Mouse (Mus musculus): ENCODE measurements around the gene Rpl7l1.
"Not testable (repeated sequence)": the region's sequence is repeated elsewhere in the genome, so short reads cannot be mapped to it uniquely, and the experiment has no call there.

The Rpl7l1 gene

GRCm38 (mm10) chr17:46782341-46783221 is at the start of gene Rpl7l1:
TSS of gene Rpl7l1 (minus strand) at chr17:46782672.
- DNase-seq (ENCODE audit: low spot score in 2 of 2) = peak; percentile 91

DNA sequence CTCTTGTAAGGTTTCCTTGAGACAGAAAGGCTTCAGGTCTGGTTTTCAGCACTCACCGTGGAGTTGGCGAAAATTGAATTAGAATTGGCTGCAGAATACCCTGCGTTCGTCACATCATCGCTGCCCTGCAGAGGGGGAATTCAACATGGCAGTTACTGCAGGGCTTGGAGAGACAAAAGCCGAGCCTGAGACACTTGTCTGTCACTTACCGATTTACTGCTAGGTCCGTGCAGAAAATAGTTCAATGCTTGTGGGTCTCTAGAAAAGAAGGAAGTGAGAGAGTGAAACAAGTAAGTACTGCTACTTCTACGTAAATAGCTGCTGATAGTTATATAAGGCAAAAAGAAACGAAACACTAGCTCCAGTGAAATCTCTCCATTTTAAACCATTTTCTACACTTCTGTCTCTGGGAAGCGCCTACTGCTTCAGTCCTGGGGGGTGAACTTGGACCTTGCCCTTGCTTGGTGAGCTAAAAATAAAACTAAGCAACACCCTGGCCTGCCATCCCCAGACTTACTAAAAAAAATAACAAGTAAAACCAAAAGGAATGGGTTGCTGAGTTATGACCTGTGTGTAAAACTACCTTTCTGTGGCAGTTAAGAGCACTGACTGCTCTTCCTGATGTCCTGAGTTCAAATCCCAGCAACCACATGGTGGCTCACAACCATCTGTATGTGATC is 47.5 kb upstream of the Rpl7l1 start:
- no peak for DNase-seq (ENCODE audit: low spot score in 2 of 2)

DNA sequence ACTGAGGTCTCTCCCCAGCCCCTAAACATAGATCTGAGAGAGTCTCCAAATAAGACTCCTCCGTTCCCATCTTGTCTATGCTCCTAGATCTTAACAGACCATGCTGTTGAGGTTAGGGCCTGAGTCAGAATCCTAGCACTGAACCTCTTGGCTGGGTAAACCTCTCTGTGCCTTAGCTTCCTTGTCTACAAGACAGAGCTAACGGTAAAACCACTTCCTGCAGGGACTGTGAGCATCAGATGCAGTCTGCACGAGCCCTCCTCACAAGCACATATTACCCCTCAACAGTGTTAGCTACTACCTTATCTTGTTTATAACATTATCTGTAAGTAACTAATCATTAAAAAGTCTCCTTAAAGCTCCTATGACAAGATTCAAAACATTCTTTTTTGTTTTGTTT is 46.5 kb upstream of the Rpl7l1 start:
- no peak for DNase-seq (ENCODE audit: low spot score in 2 of 2)

DNA sequence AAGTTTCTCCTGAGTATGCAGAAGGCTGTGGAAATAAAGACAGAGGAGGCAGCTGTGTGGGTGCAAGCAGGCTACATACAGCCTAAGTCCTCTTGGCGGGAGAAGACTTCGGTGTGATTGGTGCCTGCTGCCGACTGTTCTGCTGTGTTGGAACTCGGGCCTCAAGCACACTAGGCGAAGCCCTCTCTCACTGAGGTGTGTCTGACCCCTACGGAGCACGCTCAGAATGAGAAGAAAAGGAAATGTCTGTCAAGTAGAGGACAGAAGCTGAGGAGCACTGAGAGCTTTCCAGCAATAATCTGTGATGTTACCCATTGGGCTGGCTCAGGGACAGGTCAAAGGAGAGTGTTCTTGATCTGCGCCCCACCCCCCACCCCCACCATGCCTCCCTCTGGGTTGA is 40.6 kb upstream of the Rpl7l1 start:
- DNase-seq (ENCODE audit: low spot score in 2 of 2) = no peak

DNA sequence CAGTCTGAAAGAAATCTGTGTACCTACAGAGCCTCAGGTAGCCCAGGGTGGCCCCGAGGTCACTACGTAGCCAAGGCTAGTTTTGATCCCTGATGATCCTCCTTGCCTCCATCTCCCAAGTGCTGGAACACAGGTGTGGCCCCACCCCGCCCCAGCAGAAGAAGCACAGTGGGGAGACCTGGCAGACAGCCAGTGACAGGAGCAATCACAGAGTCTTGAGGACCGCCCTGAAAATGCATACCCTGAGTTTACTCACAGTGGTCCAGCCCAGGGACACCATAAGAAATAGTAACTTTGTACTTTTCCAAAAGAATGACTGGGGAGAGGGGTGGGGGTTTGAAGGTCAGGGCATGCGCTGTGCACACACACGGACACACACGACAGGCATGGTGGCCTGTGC is 38.2 kb upstream of the Rpl7l1 start:
- DNase-seq (ENCODE audit: low spot score in 2 of 2) = no peak

DNA sequence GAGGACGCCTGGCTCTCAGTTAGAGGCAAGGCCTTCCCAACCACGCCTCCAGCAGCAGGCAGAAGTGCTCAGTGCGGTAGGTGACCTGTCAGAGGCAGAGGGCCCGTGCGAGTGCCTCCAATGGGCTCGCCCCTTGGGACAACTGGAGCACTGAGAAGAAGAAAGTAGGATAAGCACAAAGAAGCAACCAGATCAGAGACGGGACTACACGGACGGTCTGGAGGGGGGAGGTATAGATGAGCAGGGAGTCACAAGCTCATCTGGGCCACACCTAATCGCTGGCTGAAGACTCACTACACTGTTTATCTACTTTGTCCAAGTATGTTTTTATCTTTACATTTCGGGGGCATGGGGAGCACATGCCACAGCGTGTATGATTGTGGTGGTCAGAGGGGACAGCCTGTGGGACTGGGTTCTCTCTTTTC is 35.3 kb upstream of the Rpl7l1 start:
- no peak for DNase-seq (ENCODE audit: low spot score in 2 of 2)

- DNase-seq (ENCODE audit: low spot score in 2 of 2) = no peak
Observed at GRCm38 (mm10) chr17:46816306-46816705, 33.8 kb upstream of the Rpl7l1 start.

- no peak for DNase-seq (ENCODE audit: low spot score in 2 of 2)
Observed at GRCm38 (mm10) chr17:46814497-46814896, 32.0 kb upstream of the Rpl7l1 start.

GRCm38 (mm10) chr17:46813637-46814036 is 31.2 kb upstream of the Rpl7l1 start:
- no peak for DNase-seq (ENCODE audit: low spot score in 2 of 2)

DNA sequence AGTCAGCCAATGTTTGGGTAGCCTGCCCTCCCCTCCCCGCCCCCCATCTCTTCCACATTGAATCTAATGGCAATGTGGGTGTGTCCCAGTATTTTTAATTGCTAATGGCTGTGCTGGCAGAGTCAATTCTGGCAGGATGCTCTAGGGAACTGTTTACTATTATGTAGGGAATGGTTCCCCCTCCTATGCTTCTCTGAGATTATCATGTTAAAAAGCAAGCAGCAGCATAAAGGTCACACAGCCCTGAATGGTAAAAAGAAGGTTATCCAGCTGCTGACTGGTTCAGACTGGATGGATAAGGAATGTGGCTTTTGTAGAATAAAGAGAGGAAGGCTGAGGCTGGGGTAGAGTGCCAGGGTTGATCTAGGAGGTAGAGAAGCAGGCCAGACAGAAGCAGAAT is 30.0 kb upstream of the Rpl7l1 start:
- DNase-seq (ENCODE audit: low spot score in 2 of 2) = no peak

DNA sequence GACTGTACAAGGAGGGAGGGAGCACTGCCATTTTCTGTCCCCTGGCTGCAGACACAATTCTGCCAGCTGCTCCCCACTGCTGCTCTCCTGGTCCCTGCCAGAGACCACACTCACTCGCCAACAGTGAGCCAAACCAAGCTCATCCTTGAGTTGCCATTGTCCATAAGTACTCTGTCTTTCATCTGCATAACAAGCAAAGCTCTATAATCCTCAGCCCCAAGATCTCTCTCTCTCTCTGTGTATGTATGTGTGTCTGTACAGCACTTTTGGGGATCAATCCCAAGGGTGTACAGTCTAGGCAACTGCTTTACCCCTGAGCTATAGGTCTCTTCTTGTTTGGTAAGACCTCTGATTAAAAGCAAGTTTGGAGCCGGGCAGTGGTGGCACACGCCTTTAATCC is 28.2 kb upstream of the Rpl7l1 start:
- DNase-seq (ENCODE audit: low spot score in 2 of 2) = no peak

DNA sequence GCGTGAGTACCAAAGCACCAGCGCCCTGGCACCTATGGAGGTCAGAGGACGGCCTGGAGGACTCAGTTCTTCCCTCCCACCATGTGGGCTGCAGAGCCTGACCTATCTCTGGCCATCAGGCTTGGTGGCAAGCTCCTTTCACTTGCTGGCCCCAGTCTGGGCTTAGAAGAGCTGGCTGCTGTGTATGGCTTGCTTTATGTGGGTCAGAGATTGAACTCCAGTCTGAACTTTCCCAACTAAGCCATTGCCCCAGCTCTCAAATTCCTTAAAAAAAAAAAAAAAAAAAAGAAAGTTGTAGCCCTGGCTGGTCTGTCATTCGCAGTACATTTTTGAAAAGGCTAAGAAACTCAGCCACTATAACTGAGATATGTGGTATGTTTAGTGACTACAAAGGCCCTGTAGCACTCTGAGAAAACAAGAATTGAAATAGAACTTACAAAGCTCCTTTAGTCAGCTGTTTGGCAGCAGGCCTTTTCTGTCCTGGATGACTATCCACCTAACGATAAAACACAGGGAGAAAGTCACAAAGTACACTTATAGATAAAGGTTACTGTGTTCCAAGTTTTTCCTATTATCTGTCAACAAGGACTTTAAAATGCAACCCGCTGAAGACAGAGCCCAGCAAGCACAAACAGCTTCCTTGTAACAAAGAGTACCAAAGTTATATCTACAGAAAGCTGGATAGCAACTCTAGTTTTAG is 26.8 kb upstream of the Rpl7l1 start:
- peak; percentile 29 to 32 for DNase-seq (ENCODE audit: low spot score in 2 of 2)

DNA sequence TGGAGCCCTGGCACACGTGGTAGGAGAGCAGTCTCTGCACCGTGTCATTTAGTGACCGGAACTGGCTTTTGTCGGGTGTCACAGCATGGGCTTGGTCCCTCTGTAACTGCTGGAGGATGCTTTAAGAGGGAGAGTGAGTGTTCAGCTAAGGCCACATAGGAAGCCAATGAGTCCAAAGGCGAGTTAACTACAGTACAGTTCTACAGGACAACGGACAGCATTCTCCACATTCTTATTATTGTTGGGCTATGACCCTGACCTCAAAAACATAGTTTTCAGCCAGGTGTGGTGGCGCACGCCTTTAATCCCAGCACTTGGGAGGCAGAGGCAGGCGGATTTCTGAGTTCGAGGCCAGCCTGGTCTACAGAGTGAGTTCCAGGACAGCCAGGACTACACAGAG is 25.9 kb upstream of the Rpl7l1 start:
- no peak for DNase-seq (ENCODE audit: low spot score in 2 of 2)

- no peak for DNase-seq (ENCODE audit: low spot score in 2 of 2)
Observed at GRCm38 (mm10) chr17:46801761-46802160, 19.3 kb upstream of the Rpl7l1 start.

- no peak for DNase-seq (ENCODE audit: low spot score in 2 of 2)
Observed at GRCm38 (mm10) chr17:46799680-46800079, 17.2 kb upstream of the Rpl7l1 start.

DNA sequence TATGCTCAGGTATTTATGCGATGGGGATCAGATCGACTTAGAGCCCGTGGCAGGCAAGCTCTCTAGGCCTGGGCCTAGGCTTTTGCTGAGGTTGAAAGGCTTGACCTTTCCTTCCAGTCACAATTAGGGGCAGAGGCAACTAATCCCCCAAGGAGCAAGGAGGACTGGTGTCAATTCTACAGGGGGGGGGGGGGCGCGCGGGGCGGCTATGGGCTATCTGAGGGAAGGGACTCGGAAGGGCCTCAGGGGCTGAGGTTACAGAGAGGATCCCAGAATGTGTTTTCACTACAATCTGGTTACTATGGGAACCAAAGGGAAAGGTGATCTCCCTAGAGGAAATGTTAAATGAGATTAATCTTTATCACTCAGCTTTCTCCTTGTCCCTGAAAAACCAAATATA is 14.9 kb upstream of the Rpl7l1 start:
- no peak for DNase-seq (ENCODE audit: low spot score in 2 of 2)

GRCm38 (mm10) chr17:46796743-46797142 is 14.3 kb upstream of the Rpl7l1 start:
- DNase-seq (ENCODE audit: low spot score in 2 of 2) = no peak

DNA sequence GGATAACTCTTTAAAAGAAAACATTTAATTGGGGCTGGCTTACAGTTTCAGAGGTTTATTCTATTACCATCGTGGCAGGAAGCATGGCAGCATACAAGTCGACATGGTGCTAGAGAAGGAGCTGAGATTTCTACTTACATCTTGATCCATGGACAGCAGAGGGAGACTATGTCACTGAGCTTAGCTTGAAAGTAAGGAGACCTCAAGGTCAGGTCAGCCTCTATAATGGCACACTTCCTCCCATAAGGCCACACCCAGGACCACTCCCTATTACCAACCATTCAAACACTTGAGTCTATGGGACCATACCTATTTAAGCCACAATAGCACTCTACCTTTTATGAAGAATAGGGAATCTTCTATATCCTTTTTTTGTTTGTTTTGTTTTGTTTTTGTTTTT is 10.5 kb upstream of the Rpl7l1 start:
- no peak for DNase-seq (ENCODE audit: low spot score in 2 of 2)

- not testable (repeated sequence) for DNase-seq (ENCODE audit: low spot score in 2 of 2)
Observed at GRCm38 (mm10) chr17:46787974-46788373, 5.5 kb upstream of the Rpl7l1 start.

DNA sequence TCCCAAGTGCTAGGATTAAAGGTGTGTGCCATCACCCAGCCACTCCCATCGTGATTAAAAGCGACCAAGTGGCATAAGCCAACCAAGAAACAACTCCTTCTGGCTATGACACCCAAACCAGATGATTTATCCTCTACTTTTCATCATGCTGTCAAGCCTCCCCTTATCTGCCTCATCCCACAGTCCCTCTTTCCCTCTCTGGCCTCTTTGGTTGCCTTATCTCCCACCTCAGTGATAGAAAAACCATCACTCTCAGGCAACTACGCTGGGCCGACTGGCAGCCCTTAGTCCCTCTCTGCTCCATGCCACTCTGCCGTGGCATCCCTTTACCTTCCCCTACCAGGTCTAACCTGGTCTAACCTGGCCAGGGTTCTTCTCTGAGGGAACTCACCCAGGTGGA is 4.5 kb upstream of the Rpl7l1 start:
- DNase-seq (ENCODE audit: low spot score in 2 of 2) = no peak

DNA sequence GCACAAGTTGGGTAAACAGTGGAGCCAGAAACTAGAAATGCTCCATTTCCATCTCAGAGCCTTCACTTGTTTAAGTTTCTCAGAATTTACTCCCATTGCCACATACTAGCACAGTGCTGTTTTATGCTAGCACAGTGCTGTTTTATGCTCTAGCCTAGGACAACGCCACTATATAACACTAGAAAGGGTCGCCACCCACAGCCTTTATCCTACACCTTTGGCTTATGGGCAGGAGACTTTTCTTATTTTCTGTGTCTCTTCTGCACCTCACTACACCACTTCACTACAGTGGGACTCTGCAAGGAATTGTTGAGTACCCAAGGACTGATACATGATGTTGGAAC is 722 bp upstream of the Rpl7l1 start:
- DNase-seq (ENCODE audit: low spot score in 2 of 2) = no peak

DNA sequence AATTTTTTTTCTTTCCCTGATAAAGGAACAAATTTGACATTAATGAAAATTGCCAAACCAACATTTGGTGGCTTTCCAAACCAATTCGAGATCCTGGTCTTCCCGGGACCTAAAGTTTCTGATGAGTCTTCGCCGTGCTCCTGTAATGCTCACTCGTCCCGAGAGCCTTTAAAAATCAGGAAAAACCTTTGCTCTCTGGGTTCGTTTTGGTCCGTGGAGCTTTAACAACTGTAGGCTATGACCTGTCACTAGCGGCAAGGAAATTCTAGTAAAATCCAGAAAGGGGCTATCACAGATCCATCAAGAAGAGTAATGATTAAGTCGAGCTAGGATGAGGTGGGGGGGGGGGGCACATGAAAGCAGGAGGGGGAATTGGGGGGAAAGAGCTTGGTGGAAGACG is 596 bp downstream of the Rpl7l1 start:
- no peak for DNase-seq (ENCODE audit: low spot score in 2 of 2)

DNA sequence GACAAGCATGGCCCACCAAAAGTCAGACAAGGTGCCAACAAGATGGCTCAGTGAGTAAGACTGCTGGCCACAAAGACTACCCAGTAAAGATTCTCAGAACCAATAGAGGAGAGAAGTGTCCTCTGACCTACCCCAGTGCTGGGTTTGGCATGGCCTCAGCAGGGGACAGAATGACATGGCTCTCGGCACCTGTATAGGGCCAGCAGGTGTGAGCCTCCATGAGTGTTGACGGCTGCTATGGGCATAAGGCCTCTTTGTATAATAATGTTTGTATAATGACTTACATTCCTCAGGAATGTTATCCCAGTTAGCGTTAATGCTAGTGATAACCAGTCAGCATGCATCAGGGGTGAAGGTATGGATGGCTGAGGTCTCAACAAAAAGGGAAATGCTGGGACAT is 6.4 kb downstream of the Rpl7l1 start:
- DNase-seq (ENCODE audit: low spot score in 2 of 2) = no peak
